Mouse (Mus musculus) kidney, embryonic 16.5 days (tissue): ENCODE data around the gene Epha4. TPM values are rescaled to one million over a fixed set of nuclear protein-coding genes. Genes with fewer than 3 reads are reported as not detected.

Experiments
- ATAC-seq: fragments of 200-750 bp; cut with Nextera tagmentation; 2 replicates; pipeline ENCODE4 v1.8.0; 2017; ENCODE audit warnings: moderate TSS enrichment; ENCODE audit not compliant: low FRiP score, low TSS enrichment
- H3K27ac ChIP-seq: fragments of 300-500 bp; sonication (generic); 2 replicates; pipeline ENCODE4 v1.5.1; 2014; ENCODE audit warnings: low read length
- H3K27me3 ChIP-seq: fragments of 300-500 bp; sonication (generic); 2 replicates; pipeline ENCODE4 v1.6.1; 2014; ENCODE audit warnings: low read length, control low read depth, mixed read lengths; ENCODE audit not compliant: insufficient read depth
- H3K36me3 ChIP-seq: fragments of 300-500 bp; sonication (generic); 2 replicates; pipeline ENCODE4 v1.6.1; 2014; ENCODE audit warnings: low read length, control low read depth, mixed read lengths; ENCODE audit not compliant: insufficient read depth
- H3K4me1 ChIP-seq: fragments of 300-500 bp; sonication (generic); 2 replicates; pipeline ENCODE4 v1.6.1; 2014; ENCODE audit warnings: low read length, control low read depth, mixed read lengths; ENCODE audit not compliant: insufficient read depth
- H3K4me2 ChIP-seq: fragments of 300-500 bp; sonication (generic); replicated peaks from 2 replicates; pipeline ENCODE4 v1.6.1; 2014; ENCODE audit warnings: low read depth, low read length
- H3K4me3 ChIP-seq: fragments of 300-500 bp; sonication (generic); 2 replicates; pipeline ENCODE4 v1.5.1; 2014; ENCODE audit warnings: mild to moderate bottlenecking, low read length
- H3K9ac ChIP-seq: fragments of 300-500 bp; sonication (generic); replicated peaks from 2 replicates; pipeline ENCODE4 v1.6.1; 2014; ENCODE audit warnings: low read length
- H3K9me3 ChIP-seq: fragments of 300-500 bp; sonication (generic); 2 replicates; pipeline ENCODE4 v1.6.1; 2016; ENCODE audit warnings: low read length, control low read depth
- WGBS: fragments of 180-500 bp; shearing (Covaris S2); extraction: QIAGEN DNeasy Blood & Tissue Kit; methylation state at CpG from one replicate; pipeline ENCODE4 v1.1.7; 2014; 5-methylcytosine and 5-hydroxymethylcytosine counted together
- polyA plus RNA-seq: library from polyadenylated mRNA; unstranded; fragments of >200 nt; fragmentation: Nextera tagmentation; extraction: Ambion mirVana; gene quantifications from 2 replicates; pipeline ENCODE4 v1.2.1, GENCODE M21; 2015

Gene Epha4
- polyA plus RNA-seq, 1 experiment from 2014 or later: 17.0 TPM

DNA sequence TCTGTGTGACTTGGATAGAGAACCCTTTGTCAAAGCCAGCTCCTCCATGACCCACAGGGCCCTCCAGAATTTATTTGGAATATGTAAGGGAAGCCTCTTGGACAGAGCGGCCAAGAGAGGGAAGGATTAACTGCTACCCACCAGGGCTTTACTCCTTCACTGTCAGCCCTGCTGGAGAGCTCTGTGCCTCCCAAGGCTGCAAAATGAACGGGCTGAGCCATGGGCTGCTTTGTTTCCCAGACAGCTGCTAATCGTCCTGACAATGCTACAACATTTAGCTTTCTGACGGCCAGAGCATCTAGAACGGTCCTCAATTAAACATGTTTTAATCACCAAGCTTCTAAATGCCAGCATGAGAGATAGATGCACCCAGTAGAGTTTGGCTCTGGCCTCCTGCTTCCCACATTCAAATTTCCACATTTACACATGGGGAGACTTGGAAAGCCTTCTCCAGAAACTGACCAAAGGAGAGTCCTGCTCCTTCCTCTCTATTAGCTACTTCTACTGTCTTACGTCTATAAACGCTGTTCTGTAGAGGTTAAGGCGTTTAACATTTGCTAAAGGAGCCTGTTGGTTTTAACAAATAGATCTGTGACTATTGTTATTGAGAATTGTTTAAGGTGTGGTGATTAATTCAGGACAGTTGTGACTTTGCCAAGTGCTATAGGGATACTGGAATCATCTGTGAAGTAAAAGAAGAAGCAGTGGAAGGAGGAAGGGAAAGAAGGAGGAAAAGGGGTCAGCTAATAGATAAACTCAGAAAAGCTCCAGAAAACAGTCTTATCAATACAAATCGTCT, 101.8 kb downstream of the Epha4 start:
- 66% methylated on average over 9 of the region's 9 CpGs for WGBS

DNA sequence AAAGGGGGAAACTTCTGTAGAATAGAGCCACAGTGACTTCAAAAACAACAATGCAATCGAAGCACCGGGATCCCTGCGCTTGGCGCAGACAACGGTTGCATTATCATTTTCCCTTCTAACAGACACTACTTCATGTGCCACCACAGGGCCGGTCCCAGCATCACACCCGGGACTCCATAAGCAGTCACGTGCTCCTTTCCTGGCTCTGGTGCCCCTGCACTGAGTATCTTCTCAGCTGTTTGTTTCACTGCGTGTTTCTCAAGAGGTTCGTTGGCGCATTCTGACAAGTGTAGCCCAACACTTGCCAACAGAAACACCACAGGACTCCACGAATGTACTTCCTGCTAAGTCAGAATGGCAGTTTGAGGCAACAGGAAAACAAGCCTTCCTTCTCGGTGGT, 102.6 kb downstream of the Epha4 start:
- no peak overlapping the region for H3K4me2 ChIP-seq
- H3K9ac ChIP-seq: no peak overlapping the region
- no peaks in the 10 kb centered on the region for H3K36me3 ChIP-seq
- no peak overlapping the region for H3K4me3 ChIP-seq
- no peaks in the 10 kb centered on the region for H3K27me3 ChIP-seq
- no peaks in the 10 kb centered on the region for H3K9me3 ChIP-seq
- H3K27ac ChIP-seq: no peak overlapping the region
- WGBS: 84% methylated on average over 13 of the region's 13 CpGs
- ATAC-seq: no peak
- peaks cover 10% of the 10 kb centered on the region; the same call in 1 of the 2 replicates for H3K4me1 ChIP-seq

More for the DNA sequence above, 101.8 kb downstream of the Epha4 start:
- 0 out of 2 replicates have a peak, but pooled peaks cover 5% of the 10 kb centered on the region for H3K4me1 ChIP-seq
- no peak overlapping the region for H3K4me3 ChIP-seq
- no peak overlapping the region for H3K27ac ChIP-seq
- no peak overlapping the region for H3K9ac ChIP-seq
- H3K9me3 ChIP-seq: no peaks in the 10 kb centered on the region
- no peak overlapping the region for H3K4me2 ChIP-seq
- H3K36me3 ChIP-seq: no peaks in the 10 kb centered on the region
- ATAC-seq: no peak
- no peaks in the 10 kb centered on the region for H3K27me3 ChIP-seq

DNA sequence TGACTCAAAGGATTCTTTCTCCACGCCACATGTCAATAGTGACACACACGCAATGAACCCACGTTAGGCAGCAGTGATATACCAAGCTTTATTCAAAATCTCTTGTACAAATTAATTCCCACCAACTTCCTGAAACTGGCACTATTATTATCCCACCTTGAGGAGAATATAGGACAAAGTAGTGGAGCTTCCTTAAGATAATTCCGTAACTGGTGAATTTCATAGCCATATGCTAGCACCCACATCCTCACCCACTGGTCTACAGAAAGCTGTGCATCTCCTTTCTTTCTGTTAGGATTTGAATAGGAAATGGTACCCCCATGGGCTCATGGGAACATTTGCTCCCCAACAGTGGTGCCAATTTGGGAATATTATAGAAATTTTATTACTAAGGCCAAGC, 103.7 kb downstream of the Epha4 start:
- Histone ChIP-seq H3K4me1 (peaks cover 6% of the 10 kb centered on the region; the same call in 1 of the 2 replicates), H3K4me3 (no peak overlapping the region), H3K9ac (no peak overlapping the region), H3K36me3 (no peaks in the 10 kb centered on the region), H3K27me3 (no peaks in the 10 kb centered on the region), H3K9me3 (no peaks in the 10 kb centered on the region), H3K4me2 (no peak overlapping the region), H3K27ac (no peak overlapping the region)
- WGBS: 92% methylated on average over 4 of the region's 4 CpGs
- ATAC-seq: no peak

DNA sequence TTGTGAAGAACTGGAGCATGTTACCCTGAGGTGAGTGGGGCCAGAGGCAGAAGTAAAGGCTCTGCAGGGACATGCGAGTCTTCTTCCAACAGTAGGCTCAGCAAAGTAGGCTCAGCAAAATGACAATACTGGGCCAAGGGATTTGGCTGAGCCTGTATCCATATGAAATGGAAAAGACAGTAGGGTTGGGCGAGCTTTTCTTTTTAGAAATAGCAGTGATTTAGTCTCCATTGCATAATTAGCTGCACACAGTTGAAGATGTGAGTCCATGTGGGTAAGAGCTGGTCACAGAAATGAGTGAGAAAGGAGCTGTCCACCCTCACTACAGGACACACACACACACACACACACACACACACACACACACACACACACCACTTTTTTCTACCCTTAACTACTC, 104.2 kb downstream of the Epha4 start:
- Histone ChIP-seq H3K36me3 (no peaks in the 10 kb centered on the region), H3K9ac (no peak overlapping the region), H3K4me1 (peaks cover 6% of the 10 kb centered on the region; the same call in 1 of the 2 replicates), H3K27ac (no peak overlapping the region), H3K4me2 (no peak overlapping the region), H3K9me3 (no peaks in the 10 kb centered on the region), H3K27me3 (no peaks in the 10 kb centered on the region), H3K4me3 (no peak overlapping the region)
- no peak for ATAC-seq
- 95% methylated on average over 2 of the region's 2 CpGs for WGBS

DNA sequence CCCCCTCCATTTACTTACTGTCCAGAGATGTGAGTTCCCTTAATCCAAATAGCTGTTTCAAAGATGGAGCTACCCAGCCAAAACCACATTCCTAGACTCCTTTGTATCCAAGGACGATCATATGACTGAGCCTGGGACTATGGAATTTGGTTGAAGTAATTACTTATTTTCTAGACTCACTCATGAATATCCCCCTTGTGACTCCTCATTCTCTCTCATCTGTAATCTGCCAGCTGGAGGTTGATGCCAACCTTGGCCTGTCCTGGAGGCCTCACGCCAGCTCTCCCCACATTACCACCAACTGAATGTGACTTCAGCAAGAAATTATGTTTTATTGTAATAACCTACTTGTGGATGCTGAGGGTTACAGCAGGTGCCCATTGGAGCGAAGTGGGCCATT, 104.7 kb downstream of the Epha4 start:
- Histone ChIP-seq H3K27me3 (no peaks in the 10 kb centered on the region), H3K4me1 (peaks cover 6% of the 10 kb centered on the region; the same call in 1 of the 2 replicates), H3K4me2 (no peak overlapping the region), H3K27ac (no peak overlapping the region), H3K9me3 (no peaks in the 10 kb centered on the region), H3K9ac (no peak overlapping the region), H3K36me3 (no peaks in the 10 kb centered on the region), H3K4me3 (no peak overlapping the region)
- ATAC-seq: no peak
- WGBS: 81% methylated on average over 3 of the region's 3 CpGs

DNA sequence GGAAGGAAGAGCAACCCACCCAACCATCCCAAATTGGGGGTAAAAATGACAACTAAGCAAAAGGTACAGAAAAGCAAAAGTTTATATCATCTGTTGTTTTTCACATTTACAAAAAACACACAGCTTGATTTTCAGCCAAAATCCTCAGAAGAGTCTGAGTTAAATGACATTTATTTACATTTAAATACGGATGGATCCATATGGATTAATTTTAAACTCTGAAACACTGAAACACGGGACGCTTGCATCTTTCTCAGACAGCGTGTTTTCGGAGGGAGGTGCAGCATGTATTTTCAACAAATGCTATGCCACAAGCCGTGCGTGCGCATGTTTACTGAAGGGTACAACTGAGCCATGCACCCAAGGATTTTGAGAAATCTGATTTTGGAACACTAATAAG, 105.4 kb downstream of the Epha4 start:
- H3K27me3 ChIP-seq: no peaks in the 10 kb centered on the region
- H3K36me3 ChIP-seq: no peaks in the 10 kb centered on the region
- H3K9me3 ChIP-seq: no peaks in the 10 kb centered on the region
- ATAC-seq: no peak
- H3K4me2 ChIP-seq: no peak overlapping the region
- no peak overlapping the region for H3K9ac ChIP-seq
- peaks cover 6% of the 10 kb centered on the region; the same call in 1 of the 2 replicates for H3K4me1 ChIP-seq
- no peak overlapping the region for H3K27ac ChIP-seq
- H3K4me3 ChIP-seq: no peak overlapping the region
- WGBS: 91% methylated on average over 8 of the region's 8 CpGs

DNA sequence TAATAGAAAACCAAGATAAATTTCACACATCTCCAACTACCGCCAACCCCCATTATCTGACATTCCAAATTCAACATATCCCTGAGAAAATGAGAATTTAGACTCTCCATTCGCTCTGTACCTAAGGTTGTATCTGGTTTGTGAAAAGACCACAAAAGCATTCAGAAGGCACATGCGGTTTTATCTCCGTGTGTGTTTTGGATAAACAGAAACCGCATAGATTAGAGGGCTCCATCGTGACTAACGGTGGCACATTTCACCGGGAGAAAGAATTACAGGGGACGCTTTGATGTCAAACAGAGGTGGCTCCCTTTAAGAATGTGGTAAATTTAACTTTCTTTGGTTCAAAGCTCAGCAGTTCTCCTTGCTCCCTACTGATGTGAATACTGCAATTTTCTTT, 107.5 kb downstream of the Epha4 start:
- no peak for ATAC-seq
- no peaks in the 10 kb centered on the region for H3K27me3 ChIP-seq
- H3K4me1 ChIP-seq: peaks cover 6% of the 10 kb centered on the region; the same call in 1 of the 2 replicates
- no peak overlapping the region for H3K27ac ChIP-seq
- no peak overlapping the region for H3K4me3 ChIP-seq
- 31% methylated on average over 9 of the region's 9 CpGs for WGBS
- no peak overlapping the region for H3K4me2 ChIP-seq
- no peaks in the 10 kb centered on the region for H3K36me3 ChIP-seq
- H3K9me3 ChIP-seq: no peaks in the 10 kb centered on the region
- H3K9ac ChIP-seq: no peak overlapping the region

DNA sequence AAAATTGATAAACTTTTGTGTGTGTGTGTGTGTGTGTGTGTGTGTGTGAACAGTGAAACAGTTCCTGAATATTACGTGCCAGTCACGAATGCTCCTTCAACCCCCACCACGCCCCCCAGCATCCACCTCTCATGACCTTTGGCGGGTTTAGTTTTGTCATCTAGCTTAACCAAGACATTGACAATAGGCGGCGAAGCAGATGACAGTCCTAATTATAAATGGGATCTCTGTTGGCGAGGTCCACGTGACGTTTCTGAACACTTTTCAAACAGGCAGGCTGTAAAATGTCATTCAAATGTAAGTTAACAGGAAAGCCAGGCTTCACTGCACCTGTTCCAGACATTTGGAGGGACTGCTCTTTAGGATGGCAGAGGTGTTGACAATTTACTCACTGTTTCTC, 108.3 kb downstream of the Epha4 start:
- Histone ChIP-seq H3K4me3 (no peak overlapping the region), H3K27ac (no peak overlapping the region), H3K27me3 (no peaks in the 10 kb centered on the region), H3K9ac (no peak overlapping the region), H3K4me1 (peaks cover 6% of the 10 kb centered on the region; the same call in 1 of the 2 replicates), H3K4me2 (no peak overlapping the region), H3K36me3 (no peaks in the 10 kb centered on the region), H3K9me3 (no peaks in the 10 kb centered on the region)
- ATAC-seq: no peak
- WGBS: 60% methylated on average over 9 of the region's 9 CpGs

DNA sequence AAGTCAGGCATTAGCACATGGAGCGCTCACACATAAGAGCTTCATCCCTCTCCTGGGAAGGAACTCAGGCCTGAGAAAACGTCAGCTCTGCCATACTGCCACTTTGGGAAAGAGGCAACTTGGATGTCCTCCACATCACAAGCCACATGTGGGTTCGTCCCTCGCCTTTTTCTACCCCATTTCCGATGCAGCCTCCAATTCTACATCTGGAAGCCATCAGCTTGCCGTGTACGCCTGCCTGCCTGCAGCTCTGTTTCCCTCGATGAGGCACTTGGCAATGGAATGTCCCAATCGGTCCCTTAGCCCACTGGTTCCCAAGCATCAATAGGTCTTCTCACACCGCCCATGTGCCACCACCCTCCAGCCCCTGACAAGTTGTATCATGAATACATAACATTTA, 110.4 kb downstream of the Epha4 start:
- peaks cover 6% of the 10 kb centered on the region; the same call in 1 of the 2 replicates for H3K4me1 ChIP-seq
- ATAC-seq: no peak
- WGBS: 82% methylated on average over 10 of the region's 10 CpGs

DNA sequence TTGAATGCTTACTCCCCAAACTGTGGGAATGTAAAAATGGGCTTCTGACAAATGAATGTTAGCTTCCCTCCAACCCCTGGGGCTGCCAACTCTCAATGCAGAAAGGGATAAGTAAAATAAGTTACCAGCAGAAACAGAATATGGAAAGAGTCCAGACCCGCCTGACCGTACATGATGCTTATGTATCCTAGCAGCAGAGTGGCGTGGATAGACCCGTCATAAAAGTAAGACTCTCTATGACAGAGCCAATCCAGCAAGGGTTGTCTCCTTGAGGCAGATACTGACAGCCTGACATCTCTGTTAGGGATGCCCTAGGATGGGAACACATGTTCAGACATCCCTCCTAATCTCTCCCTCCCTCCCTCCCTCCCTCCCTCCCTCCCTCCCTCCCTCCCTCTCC, 111.9 kb downstream of the Epha4 start:
- no peak overlapping the region for H3K9ac ChIP-seq
- no peak overlapping the region for H3K4me2 ChIP-seq
- H3K36me3 ChIP-seq: peaks cover 1% of the 10 kb centered on the region; the same call in 1 of the 2 replicates
- 87% methylated on average over 4 of the region's 4 CpGs for WGBS
- no peak overlapping the region for H3K27ac ChIP-seq
- no peak overlapping the region for H3K4me3 ChIP-seq
- no peaks in the 10 kb centered on the region for H3K27me3 ChIP-seq
- no peaks in the 10 kb centered on the region for H3K9me3 ChIP-seq
- no peak for ATAC-seq
- peaks cover 4% of the 10 kb centered on the region; the same call in 1 of the 2 replicates for H3K4me1 ChIP-seq

More for the DNA sequence above, 110.4 kb downstream of the Epha4 start:
- H3K36me3 ChIP-seq: no peaks in the 10 kb centered on the region
- H3K4me3 ChIP-seq: no peak overlapping the region
- no peaks in the 10 kb centered on the region for H3K9me3 ChIP-seq
- H3K27ac ChIP-seq: no peak overlapping the region
- no peak overlapping the region for H3K4me2 ChIP-seq
- H3K27me3 ChIP-seq: no peaks in the 10 kb centered on the region
- no peak overlapping the region for H3K9ac ChIP-seq
